Mouse (Mus musculus): ENCODE measurements around the gene Dagla. TPM values are rescaled to one million over a fixed set of nuclear protein-coding genes. Genes with fewer than 3 reads are reported as not detected.

The Dagla gene
- polyA plus RNA-seq, 1 experiment from 2014 or later, result 12.7 TPM

DNA sequence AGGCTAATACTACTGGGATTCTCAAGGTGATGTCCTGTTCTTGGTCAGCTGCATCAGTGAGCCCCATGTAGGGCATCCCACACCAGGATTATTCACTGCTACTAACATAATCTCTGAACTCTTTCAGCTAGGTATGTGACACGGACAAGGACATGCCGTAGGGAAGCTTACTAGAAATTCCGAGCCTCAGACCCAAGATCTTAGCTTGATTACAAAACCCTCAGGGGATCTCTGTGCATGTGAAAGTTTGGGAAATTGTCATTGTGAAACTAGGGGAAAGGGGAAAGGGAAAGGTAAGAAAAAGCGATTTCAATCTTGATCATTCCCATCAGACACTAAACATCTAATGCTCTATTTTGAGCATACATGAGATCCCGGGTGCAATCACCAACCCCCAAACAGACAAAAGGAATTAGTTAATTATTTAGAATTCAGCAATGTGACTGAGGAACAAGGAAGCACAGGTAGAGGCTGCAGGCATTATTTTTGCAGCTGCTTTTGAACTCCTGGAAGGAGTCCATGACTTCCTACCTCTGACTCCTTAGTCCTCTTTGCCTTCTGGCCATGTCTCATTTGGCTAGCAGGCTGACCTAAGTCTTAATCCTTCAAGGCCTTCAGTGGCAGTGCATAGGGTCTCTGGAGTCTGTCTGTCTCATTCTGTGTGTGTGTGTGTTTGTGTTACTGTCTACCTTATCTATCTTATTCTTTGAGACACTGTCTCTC is 2.0 kb upstream of the Dagla start:
- no peaks in the 10 kb centered on the region for H3K36me3 ChIP-seq (replicated peaks)
- no peak for ATAC-seq (replicated peaks)
- no peaks in the 10 kb centered on the region for H3K9me3 ChIP-seq
- 90% methylated on average over 5 of the region's 5 CpGs for WGBS
- peaks cover 20% of the 10 kb centered on the region for H3K4me1 ChIP-seq
- no peak overlapping the region for H3K4me2 ChIP-seq
- no peak overlapping the region for H3K27ac ChIP-seq
- H3K27me3 ChIP-seq (replicated peaks), result 0 out of 2 replicates have a peak, but pooled peaks cover 5% of the 10 kb centered on the region
- H3K9ac ChIP-seq, result no peak overlapping the region
- H3K4me3 ChIP-seq, result no peak overlapping the region

DNA sequence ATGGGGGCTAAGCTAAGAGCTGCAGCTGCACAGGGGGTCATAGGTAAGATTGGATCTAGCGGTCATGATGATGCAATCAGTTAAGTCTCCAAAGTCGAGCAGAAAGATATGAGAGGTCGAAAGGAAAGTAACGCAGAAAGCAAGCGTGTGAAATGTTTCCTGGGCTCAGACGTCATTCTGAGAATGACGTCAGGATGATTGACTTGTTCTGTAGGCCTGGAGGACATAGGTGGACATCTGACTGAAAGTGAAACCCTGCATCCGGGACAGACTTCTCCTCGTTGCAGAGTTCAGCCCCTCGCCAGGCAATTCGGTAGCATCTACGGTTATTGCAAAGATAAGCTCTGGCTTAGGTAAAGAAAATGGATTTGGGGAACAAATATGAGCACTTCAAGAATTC is 963 bp upstream of the Dagla start:
- no peaks in the 10 kb centered on the region for H3K9me3 ChIP-seq
- no peak for ATAC-seq (replicated peaks)
- H3K4me3 ChIP-seq, result no peak overlapping the region
- H3K4me2 ChIP-seq, result no peak overlapping the region
- 0 out of 2 replicates have a peak, but pooled peaks cover 5% of the 10 kb centered on the region for H3K27me3 ChIP-seq (replicated peaks)
- no peaks in the 10 kb centered on the region for H3K36me3 ChIP-seq (replicated peaks)
- no peak overlapping the region for H3K27ac ChIP-seq
- peaks cover 20% of the 10 kb centered on the region for H3K4me1 ChIP-seq
- H3K9ac ChIP-seq, result no peak overlapping the region
- 83% methylated on average over 12 of the region's 12 CpGs for WGBS

DNA sequence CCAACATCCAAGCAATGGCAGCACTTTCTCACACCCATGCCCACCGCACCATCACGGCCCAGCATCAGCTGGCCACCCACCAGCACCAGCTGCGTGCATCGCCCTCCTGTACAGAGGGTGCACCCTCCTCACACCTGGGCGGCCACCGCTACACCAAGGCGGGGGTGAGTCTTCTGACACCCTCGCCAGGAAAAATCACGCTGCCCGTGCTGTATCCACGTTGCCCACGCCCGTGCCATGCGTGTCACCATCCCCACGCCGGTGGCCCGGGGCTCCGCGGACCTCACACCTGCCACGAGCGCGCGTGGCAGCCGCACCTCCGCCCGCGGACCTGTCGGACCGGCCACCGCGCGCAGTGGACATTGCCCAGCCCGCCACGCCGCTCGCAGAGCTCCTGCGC is 282 bp downstream of the Dagla start:
- WGBS, result 4% methylated on average over 37 of the region's 37 CpGs
- 0 out of 2 replicates have a peak overlapping the region, but pooled peaks have one; percentile 63 for H3K27ac ChIP-seq
- H3K27me3 ChIP-seq (replicated peaks), result 0 out of 2 replicates have a peak, but pooled peaks cover 5% of the 10 kb centered on the region

DNA sequence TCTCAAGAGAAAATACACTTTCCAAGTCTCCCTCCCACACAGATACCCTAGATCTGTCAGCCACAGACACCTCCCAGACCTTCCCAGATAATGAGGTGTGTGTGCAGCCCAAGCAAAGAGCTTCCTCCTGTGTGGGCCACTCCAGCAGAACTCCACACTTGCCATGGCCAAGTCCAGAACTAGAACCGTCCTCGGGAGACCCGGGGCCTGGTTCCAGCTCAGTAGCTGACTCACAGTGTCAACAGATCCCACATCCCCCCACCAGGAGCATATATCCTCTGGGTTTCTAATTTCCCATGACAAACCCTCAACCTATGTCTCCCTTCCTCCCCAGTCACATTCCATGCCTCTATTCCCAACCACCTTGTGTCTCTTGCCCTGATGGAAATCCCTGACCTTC is 1.8 kb downstream of the Dagla start:
- H3K4me2 ChIP-seq, result peak overlapping the region; percentile 10; the same call in 1 of the 2 replicates
- H3K27me3 ChIP-seq (replicated peaks), result 0 out of 2 replicates have a peak, but pooled peaks cover 5% of the 10 kb centered on the region
- no peaks in the 10 kb centered on the region for H3K36me3 ChIP-seq (replicated peaks)
- H3K27ac ChIP-seq, result no peak overlapping the region
- H3K9me3 ChIP-seq, result no peaks in the 10 kb centered on the region
- ATAC-seq (replicated peaks), result no peak
- H3K4me1 ChIP-seq, result peaks cover 20% of the 10 kb centered on the region
- no peak overlapping the region for H3K9ac ChIP-seq
- WGBS, result 86% methylated on average over 3 of the region's 3 CpGs
- no peak overlapping the region for H3K4me3 ChIP-seq

More for the DNA sequence above, 282 bp downstream of the Dagla start:
- Histone ChIP-seq H3K9me3 (no peaks in the 10 kb centered on the region), H3K9ac (peak overlapping the region; percentile 97), H3K4me1 (peaks cover 20% of the 10 kb centered on the region), H3K4me2 (peak overlapping the region; percentile 68), H3K4me3 (peak overlapping the region; percentile 88), H3K36me3 (replicated peaks) (no peaks in the 10 kb centered on the region)
- peak; percentile 77 for ATAC-seq (replicated peaks)

DNA sequence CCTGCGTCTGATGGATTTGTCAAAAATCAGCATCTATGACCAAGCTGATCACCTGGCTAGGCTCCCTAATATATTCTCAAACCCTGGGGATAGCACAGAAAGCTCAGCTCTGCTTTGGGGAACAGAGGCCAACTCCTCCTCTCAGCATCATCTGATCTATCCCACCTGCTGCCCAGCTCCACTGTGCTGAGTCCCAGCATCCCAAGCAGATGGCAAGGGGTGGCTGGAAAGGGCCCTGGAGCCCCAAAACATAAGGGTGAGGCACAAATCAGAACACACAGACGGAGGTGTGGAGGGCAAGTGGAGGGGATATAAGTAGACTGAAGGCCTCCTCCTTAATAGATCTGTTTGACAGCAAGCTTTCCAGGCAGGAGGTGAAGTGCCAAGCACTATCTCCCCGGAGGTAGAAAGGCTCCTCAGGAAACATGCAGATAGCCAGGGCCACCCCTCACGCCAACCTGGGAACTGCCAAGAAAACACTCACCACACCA is 2.8 kb downstream of the Dagla start:
- H3K36me3 ChIP-seq (replicated peaks), result no peaks in the 10 kb centered on the region
- no peak overlapping the region for H3K4me2 ChIP-seq
- H3K4me1 ChIP-seq, result peaks cover 26% of the 10 kb centered on the region
- H3K4me3 ChIP-seq, result no peak overlapping the region
- H3K9ac ChIP-seq, result no peak overlapping the region
- 76% methylated on average over 4 of the region's 4 CpGs for WGBS
- H3K9me3 ChIP-seq, result no peaks in the 10 kb centered on the region
- H3K27ac ChIP-seq, result no peak overlapping the region
- no peak for ATAC-seq (replicated peaks)
- H3K27me3 ChIP-seq (replicated peaks), result 0 out of 2 replicates have a peak, but pooled peaks cover 5% of the 10 kb centered on the region

DNA sequence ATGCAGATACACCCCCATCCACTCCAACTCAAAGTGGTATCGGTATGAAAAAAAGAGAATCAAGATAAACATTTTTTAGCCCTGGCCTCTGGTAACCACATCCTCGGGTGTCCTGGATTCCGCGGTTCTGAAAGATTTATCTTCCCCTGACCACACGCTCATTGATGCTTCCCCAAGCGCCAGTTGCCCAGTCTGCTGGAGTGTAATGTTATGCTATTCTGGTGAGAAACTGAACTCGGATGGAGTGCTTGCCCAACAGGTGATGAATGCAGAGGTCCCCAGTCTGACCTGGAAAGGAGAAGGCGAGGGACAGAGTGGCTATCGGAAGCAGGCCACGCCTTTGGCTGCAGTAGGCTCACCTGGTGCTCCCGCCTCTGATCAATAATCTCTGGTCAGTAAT is 3.4 kb downstream of the Dagla start:
- 84% methylated on average over 11 of the region's 11 CpGs for WGBS
- H3K4me2 ChIP-seq, result no peak overlapping the region
- no peaks in the 10 kb centered on the region for H3K9me3 ChIP-seq
- 0 out of 2 replicates have a peak, but pooled peaks cover under 1% of the 10 kb centered on the region for H3K27me3 ChIP-seq (replicated peaks)
- no peak overlapping the region for H3K9ac ChIP-seq
- no peak overlapping the region for H3K27ac ChIP-seq
- H3K4me1 ChIP-seq, result peaks cover 30% of the 10 kb centered on the region
- no peaks in the 10 kb centered on the region for H3K36me3 ChIP-seq (replicated peaks)
- ATAC-seq (replicated peaks), result no peak
- no peak overlapping the region for H3K4me3 ChIP-seq

DNA sequence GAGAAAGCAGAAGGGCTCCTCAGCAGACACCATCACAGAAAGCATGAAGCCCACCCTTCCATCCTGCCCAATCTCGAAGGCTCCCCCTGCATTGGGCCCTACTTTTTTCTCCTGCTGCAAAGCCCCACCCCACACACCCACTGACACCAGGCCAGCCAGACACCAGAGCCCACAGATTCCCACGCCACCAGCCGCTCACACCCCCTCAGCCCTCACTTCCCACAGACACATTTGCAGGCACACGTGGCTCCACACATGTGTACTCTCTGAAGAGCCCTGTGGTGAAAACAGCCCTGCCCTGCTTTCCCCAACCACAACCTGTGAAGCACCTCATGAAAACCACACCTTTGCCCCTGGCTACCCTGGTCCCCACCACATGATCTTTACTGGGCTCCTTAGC is 3.9 kb downstream of the Dagla start:
- no peak for ATAC-seq (replicated peaks)
- 91% methylated on average over 4 of the region's 4 CpGs for WGBS
- no peaks in the 10 kb centered on the region for H3K36me3 ChIP-seq (replicated peaks)
- H3K4me3 ChIP-seq, result no peak overlapping the region
- peaks cover 35% of the 10 kb centered on the region for H3K4me1 ChIP-seq
- no peaks in the 10 kb centered on the region for H3K9me3 ChIP-seq
- no peak overlapping the region for H3K4me2 ChIP-seq
- no peak overlapping the region for H3K27ac ChIP-seq
- H3K27me3 ChIP-seq (replicated peaks), result no peaks in the 10 kb centered on the region
- H3K9ac ChIP-seq, result no peak overlapping the region

DNA sequence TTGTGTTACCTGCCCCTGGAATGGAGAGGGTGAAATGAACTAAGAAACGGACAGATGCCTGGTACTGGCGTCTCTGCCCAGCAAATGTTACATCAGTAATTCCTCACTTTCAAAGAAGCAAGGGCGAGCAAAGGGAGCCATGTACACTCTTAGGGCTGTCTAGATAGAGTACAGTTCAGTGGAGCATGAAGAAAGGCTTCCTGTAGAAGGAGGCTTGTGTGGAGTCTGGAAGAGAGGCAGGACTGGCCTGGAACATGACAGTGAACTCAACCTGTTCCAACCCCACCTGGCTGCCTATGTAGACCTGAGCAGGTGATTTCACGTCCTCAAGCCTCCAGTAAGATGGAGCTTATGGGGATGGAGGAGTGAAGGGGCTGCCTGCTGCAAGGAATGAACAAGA is 6.4 kb downstream of the Dagla start:
- ATAC-seq (replicated peaks), result no peak
- WGBS, result 82% methylated on average over 4 of the region's 4 CpGs
- Histone ChIP-seq H3K27ac (no peak overlapping the region), H3K9ac (no peak overlapping the region), H3K36me3 (replicated peaks) (no peaks in the 10 kb centered on the region), H3K4me1 (peaks cover 38% of the 10 kb centered on the region), H3K9me3 (no peaks in the 10 kb centered on the region), H3K27me3 (replicated peaks) (no peaks in the 10 kb centered on the region), H3K4me3 (no peak overlapping the region), H3K4me2 (no peak overlapping the region)

DNA sequence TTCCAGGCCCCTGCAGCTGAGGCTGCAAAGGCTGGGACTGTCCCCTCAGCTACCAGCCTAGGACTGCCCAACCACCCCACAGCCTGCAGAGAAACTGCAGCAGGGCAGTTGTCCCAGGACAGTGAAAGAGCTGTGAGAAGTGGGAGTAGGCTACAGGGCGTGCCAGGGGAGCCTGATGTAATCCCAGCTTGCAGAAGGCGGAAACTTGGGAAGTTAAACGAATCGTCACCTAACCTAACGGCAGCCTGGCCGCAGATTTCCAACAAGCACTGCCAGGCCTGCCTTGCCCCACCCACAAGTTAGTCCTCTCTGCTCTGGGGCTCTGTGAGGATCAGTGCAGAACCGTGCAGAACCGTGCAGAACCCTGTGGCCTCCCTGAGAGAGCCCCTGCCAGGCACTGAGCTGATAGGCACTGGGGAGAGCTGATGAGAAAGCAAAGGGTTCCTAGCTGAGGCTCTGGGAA is 7.6 kb downstream of the Dagla start:
- Histone ChIP-seq H3K4me3 (no peak overlapping the region), H3K27me3 (replicated peaks) (no peaks in the 10 kb centered on the region), H3K9me3 (no peaks in the 10 kb centered on the region), H3K4me1 (peaks cover 31% of the 10 kb centered on the region), H3K36me3 (replicated peaks) (no peaks in the 10 kb centered on the region), H3K27ac (no peak overlapping the region), H3K4me2 (no peak overlapping the region), H3K9ac (no peak overlapping the region)
- 39% methylated on average over 8 of the region's 8 CpGs for WGBS
- ATAC-seq (replicated peaks), result no peak

DNA sequence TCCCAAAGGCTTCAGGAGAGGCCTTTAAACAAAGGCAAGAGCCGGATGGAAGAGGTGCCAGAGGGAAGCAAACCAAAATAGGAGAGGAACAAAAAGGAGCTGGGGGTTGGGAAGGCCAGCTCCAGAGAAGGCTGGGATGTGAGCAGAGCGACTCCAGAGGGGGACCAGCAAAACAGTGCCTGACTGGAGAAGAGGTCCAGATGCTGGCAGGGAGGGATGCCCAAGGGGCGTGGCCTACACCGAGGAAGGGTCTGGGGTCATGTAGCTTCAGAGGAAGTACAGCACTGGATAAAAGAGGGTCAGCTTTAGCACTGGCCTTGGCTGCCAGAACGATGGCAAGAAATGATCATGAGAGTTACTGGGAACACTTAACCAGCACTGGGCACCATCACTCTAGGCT is 8.4 kb downstream of the Dagla start:
- H3K27me3 ChIP-seq (replicated peaks), result no peaks in the 10 kb centered on the region
- no peak overlapping the region for H3K27ac ChIP-seq
- H3K4me3 ChIP-seq, result no peak overlapping the region
- no peak overlapping the region for H3K4me2 ChIP-seq
- H3K9ac ChIP-seq, result no peak overlapping the region
- peaks cover 31% of the 10 kb centered on the region for H3K4me1 ChIP-seq
- WGBS, result 40% methylated on average over 5 of the region's 5 CpGs
- ATAC-seq (replicated peaks), result no peak
- H3K9me3 ChIP-seq, result no peaks in the 10 kb centered on the region
- H3K36me3 ChIP-seq (replicated peaks), result no peaks in the 10 kb centered on the region

DNA sequence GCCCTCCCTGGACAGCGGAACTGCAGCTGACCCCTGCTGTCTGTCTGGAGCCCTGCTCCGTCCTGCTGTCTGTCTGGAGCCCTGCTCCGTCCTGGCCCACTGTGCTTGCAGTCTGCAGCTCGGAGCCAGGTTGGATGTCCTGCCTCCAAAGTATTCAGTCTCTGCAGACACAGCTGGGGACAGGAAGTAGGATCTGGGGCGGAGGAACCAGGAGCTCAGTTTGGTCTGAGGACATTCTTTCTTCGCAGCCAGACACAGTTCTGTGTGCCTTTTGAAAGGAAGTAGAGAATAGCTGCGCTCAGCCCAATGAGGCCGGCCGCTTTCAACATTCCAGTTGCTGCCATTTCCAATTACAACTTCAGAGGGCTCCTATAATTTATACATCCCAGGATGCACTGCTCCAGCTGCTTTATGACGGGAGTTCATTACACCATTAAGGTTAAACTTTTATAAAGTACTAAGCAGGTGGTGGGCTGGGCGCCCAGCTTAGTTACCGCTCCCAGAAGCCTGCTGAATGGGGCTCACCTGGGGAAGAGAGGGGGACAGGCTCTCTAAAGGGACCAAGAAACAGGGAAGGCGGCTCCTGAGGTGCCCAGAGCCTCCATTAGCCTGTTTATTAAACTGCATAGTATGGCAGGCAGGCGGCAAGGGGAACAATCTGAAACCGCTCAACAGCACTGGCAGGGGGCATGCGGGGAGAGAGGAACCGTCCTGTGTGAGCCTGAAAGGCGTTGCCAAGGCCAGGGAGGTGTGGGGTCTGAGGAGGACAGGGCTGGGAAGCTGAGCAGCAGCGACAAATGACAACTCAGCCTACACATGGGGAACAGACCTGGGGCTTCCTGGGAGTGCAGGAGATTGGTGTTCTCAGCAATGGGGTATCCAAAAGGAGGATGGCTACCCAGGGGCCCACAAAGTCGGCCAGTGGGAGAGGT is 9.8 kb downstream of the Dagla start:
- Histone ChIP-seq H3K36me3 (replicated peaks) (no peaks in the 10 kb centered on the region), H3K4me1 (peaks cover 31% of the 10 kb centered on the region), H3K9me3 (no peaks in the 10 kb centered on the region), H3K9ac (no peak overlapping the region), H3K27me3 (replicated peaks) (no peaks in the 10 kb centered on the region), H3K27ac (peak overlapping the region; percentile 66), H3K4me3 (no peak overlapping the region), H3K4me2 (peak overlapping the region; percentile 17; the same call in 1 of the 2 replicates)
- 36% methylated on average over 20 of the region's 20 CpGs for WGBS
- peak; percentile 19; the same call in 1 of the 2 replicates for ATAC-seq (replicated peaks)

DNA sequence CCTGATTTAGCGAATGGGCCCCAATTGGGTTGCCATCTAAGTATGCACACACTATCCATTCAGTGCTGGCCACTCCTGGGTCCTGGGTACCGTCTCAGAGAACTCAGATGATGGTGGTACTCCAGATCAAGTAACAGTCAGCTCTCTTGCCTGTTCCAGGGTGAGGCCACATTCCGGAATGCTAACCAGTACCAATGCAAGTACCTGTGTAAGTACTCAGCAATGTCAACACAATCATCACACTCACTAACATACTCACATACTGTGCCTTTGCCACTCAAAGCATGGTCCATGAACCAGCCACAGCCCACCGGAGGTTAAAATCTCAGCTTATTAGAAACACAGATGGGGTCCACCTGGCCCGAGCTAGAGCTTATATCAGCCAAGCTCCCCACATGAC is 10.7 kb downstream of the Dagla start:
- H3K36me3 ChIP-seq (replicated peaks), result no peaks in the 10 kb centered on the region
- peaks cover 31% of the 10 kb centered on the region for H3K4me1 ChIP-seq
- no peaks in the 10 kb centered on the region for H3K9me3 ChIP-seq
- no peak overlapping the region for H3K4me2 ChIP-seq
- ATAC-seq (replicated peaks), result peak; percentile 2; the same call in 1 of the 2 replicates
- 85% methylated on average over 5 of the region's 5 CpGs for WGBS
- no peak overlapping the region for H3K4me3 ChIP-seq
- peak overlapping the region; percentile 66; the same call in 1 of the 2 replicates for H3K27ac ChIP-seq
- H3K27me3 ChIP-seq (replicated peaks), result no peaks in the 10 kb centered on the region
- H3K9ac ChIP-seq, result no peak overlapping the region
